In the genomic region with DNA sequence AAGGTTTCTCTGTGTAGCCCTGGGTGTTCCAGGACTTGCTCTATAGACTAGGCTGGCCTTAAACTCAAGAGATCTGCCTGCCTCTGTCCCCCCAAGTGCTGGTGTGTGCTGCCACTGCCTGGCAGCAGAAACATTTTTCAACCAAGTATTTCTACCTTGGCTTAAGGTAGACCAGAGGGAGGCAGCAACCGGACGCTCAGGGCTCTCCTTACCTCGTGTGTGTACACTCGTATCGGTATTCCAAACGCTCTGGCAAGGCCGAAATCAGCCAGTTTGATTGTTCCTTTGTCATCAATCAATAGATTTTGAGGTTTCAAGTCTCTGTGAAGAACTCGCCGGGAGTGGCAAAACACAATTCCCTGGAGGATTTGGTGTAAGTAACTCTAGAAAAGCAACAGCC, we compare ENCODE assay signal across 22 mouse cellular contexts. TPM values are rescaled to one million over a fixed set of nuclear protein-coding genes. Genes with fewer than 3 reads are reported as not detected.
A peak's percentile ranks its signal among the peaks of the same experiment; 100 is the strongest.
DNase-seq lines count a peak whose midpoint lies in the region; ATAC-seq lines count a peak whose summit lies in the region.
"Had no signal": no experiment of that assay in that cellular context is flagged by ENCODE, and none has a peak within 500 bp of the region (broad histone marks: within the 10 kb centered on the region; RNA-seq: fewer than 3 reads in every experiment).

No protein-coding gene starts in this region.

- H3K4me3 ChIP-seq in liver, embryonic 12.5 days, result no peak overlapping the region
- no peak overlapping the region for H3K4me3 ChIP-seq in liver, embryonic 11.5 days (ENCODE audit: low read depth, low read length)
- no peak overlapping the region for H3K4me3 ChIP-seq in liver, embryonic 15.5 days (replicated peaks)
- H3K4me3 ChIP-seq: embryonic facial prominence, embryonic 13.5 days; embryonic facial prominence, embryonic 15.5 days; erythroblast, embryonic 14.5 days; forebrain, embryonic 10.5 days; forebrain, embryonic 12.5 days had no signal

- no peaks in the 10 kb centered on the region for H3K9me3 ChIP-seq in liver, embryonic 12.5 days (replicated peaks)
- no peaks in the 10 kb centered on the region for H3K9me3 ChIP-seq in liver, embryonic 11.5 days (ENCODE audit: control insufficient read depth, low read length)
- H3K9me3 ChIP-seq in liver, embryonic 15.5 days (replicated peaks), result no peaks in the 10 kb centered on the region
- H3K9me3 ChIP-seq: embryonic facial prominence, embryonic 13.5 days; embryonic facial prominence, embryonic 15.5 days; forebrain, embryonic 10.5 days; forebrain, embryonic 12.5 days had no signal

- 90% methylated on average over 9 of the region's 9 CpGs for WGBS in liver, embryonic 12.5 days (ENCODE audit: insufficient replicate concordance)
- 91% methylated on average over 9 of the region's 9 CpGs for WGBS in liver, embryonic 11.5 days
- WGBS in liver, embryonic 15.5 days (ENCODE audit: insufficient replicate concordance), result 79% methylated on average over 9 of the region's 9 CpGs

- H3K4me2 ChIP-seq in liver, embryonic 12.5 days, result no peak overlapping the region
- no peak overlapping the region for H3K4me2 ChIP-seq in liver, embryonic 11.5 days
- H3K4me2 ChIP-seq in liver, embryonic 15.5 days, result no peak overlapping the region
- H3K4me2 ChIP-seq: embryonic facial prominence, embryonic 13.5 days; embryonic facial prominence, embryonic 15.5 days; forebrain, embryonic 12.5 days had no signal

- H3K27me3 ChIP-seq in liver, embryonic 12.5 days (replicated peaks), result no peaks in the 10 kb centered on the region
- no peaks in the 10 kb centered on the region for H3K27me3 ChIP-seq in liver, embryonic 11.5 days (replicated peaks; ENCODE audit: control insufficient read depth, insufficient read depth, low read length)
- no peaks in the 10 kb centered on the region for H3K27me3 ChIP-seq in liver, embryonic 15.5 days
- H3K27me3 ChIP-seq: embryonic facial prominence, embryonic 13.5 days; embryonic facial prominence, embryonic 15.5 days; forebrain, embryonic 12.5 days had no signal

- peaks cover 100% of the 10 kb centered on the region for H3K36me3 ChIP-seq in liver, embryonic 12.5 days
- peaks cover 84% of the 10 kb centered on the region for H3K36me3 ChIP-seq in liver, embryonic 11.5 days (ENCODE audit: control insufficient read depth, insufficient read depth, low read length)
- H3K36me3 ChIP-seq in liver, embryonic 15.5 days (replicated peaks), result peaks cover 99% of the 10 kb centered on the region

- H3K9ac ChIP-seq in liver, embryonic 12.5 days, result peak overlapping the region; percentile 20; the same call in 1 of the 2 replicates
- no peak overlapping the region for H3K9ac ChIP-seq in liver, embryonic 11.5 days (ENCODE audit: low read depth, low read length)
- no peak overlapping the region for H3K9ac ChIP-seq in liver, embryonic 15.5 days
- H3K9ac ChIP-seq: embryonic facial prominence, embryonic 13.5 days; embryonic facial prominence, embryonic 15.5 days; forebrain, embryonic 12.5 days had no signal

- no peak for DNase-seq in liver, embryonic 11.5 days (ENCODE audit: low spot score)
- no peak for DNase-seq in lung, postnatal 4 days
- no peak for DNase-seq in lung, adult 18-20 months
- DNase-seq: adrenal gland, adult 2 months; adrenal gland, postnatal 10 days; adrenal gland, postnatal 25 days; cerebellum, adult 11 months; cerebellum, adult 18-20 months; cerebellum, adult 8-10 months; cerebellum, adult 9-11 months; cerebellum, postnatal 14 days; cerebellum, postnatal 36 days; embryo, embryonic 11 days had no signal

- no peak overlapping the region; the same call in 1 of the 2 replicates for H3K27ac ChIP-seq in liver, embryonic 12.5 days
- no peak overlapping the region for H3K27ac ChIP-seq in liver, embryonic 11.5 days (ENCODE audit: low read depth, low read length)
- 0 out of 2 replicates have a peak overlapping the region, but pooled peaks have one; percentile 19 for H3K27ac ChIP-seq in liver, embryonic 15.5 days (replicated peaks)
- H3K27ac ChIP-seq: embryonic facial prominence, embryonic 13.5 days; embryonic facial prominence, embryonic 15.5 days; forebrain, embryonic 10.5 days; forebrain, embryonic 12.5 days had no signal

- H3K4me1 ChIP-seq in liver, embryonic 12.5 days, result peaks cover 29% of the 10 kb centered on the region
- H3K4me1 ChIP-seq in liver, embryonic 11.5 days (replicated peaks; ENCODE audit: control insufficient read depth, insufficient read depth, low read length), result no peaks in the 10 kb centered on the region; the same call in 1 of the 2 replicates
- H3K4me1 ChIP-seq in liver, embryonic 15.5 days (replicated peaks), result peaks cover 6% of the 10 kb centered on the region; the same call in 1 of the 2 replicates
- H3K4me1 ChIP-seq: forebrain, embryonic 10.5 days; forebrain, embryonic 12.5 days had no signal

- ATAC-seq in liver, embryonic 12.5 days, result no peak
- ATAC-seq in liver, embryonic 11.5 days (replicated peaks; ENCODE audit: low FRiP score), result no peak
- no peak for ATAC-seq in liver, embryonic 15.5 days (ENCODE audit: insufficient read depth)
- ATAC-seq: forebrain, embryonic 14.5 days; forebrain, embryonic 16.5 days had no signal

RNA-seq across cellular contexts. Expression of gene Cdk1, which starts 10.4 kb away (rescaled TPM):
- polyA plus RNA-seq in liver, embryonic 12.5 days (2016; fragmentation: Nextera tagmentation; extraction: Ambion mirVana), result 319 and 336 TPM in 2 replicates
- polyA plus RNA-seq in liver, embryonic 11.5 days (2014; fragmentation: Nextera tagmentation; extraction: Ambion mirVana), result 441 and 474 TPM in 2 replicates
- 292 and 305 TPM in 2 replicates for polyA plus RNA-seq in liver, embryonic 15.5 days (2015; fragmentation: Nextera tagmentation; extraction: Ambion mirVana)

RNA-seq across cellular contexts. Expression of gene Ank3, which starts 56.2 kb away (rescaled TPM):
- polyA plus RNA-seq in liver, embryonic 12.5 days (2016; fragmentation: Nextera tagmentation; extraction: Ambion mirVana), result 9.2 and 10.0 TPM in 2 replicates
- polyA plus RNA-seq in liver, embryonic 11.5 days (2014; fragmentation: Nextera tagmentation; extraction: Ambion mirVana), result 13.4 and 16.1 TPM in 2 replicates
- polyA plus RNA-seq in liver, embryonic 15.5 days (2015; fragmentation: Nextera tagmentation; extraction: Ambion mirVana), result 8.3 and 10.2 TPM in 2 replicates
